Mouse (Mus musculus): Measurements from ENCODE around the gene Slc7a5.

DNA sequence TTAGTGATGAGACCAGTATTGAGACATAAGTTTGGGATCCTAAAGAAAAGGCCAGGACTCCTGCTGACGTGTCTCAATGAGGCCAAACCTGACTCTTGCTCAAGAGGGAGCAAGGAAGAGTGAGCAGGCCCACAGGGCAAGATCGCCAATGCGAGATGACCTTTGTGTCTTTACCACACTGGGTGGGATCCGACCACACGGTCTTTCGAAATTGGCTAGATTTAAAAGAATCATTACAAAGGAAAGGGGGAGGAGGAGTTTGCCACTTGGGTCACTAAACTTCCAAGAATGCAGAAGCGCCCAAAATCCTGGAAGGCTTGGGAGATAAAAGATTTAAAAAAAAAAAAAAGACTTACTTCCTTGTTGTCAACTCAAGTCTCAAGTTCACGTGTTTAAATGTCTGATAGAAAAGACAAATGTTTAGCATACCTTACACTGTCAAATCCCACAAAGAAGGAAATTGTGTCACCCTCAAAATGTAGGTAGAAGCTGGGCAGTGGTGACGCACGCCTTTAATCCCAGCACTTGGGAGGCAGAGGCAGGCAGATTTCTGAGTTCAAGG lies 60.2 kb downstream of the Slc7a5 start:
- no peak for TF ChIP-seq CTCF (IDR thresholded peaks at IDR 0.05; ENCODE audit: borderline replicate concordance, extremely low read depth, insufficient read depth, insufficient read length)
- TF ChIP-seq POLR2A (IDR thresholded peaks at IDR 0.05; ENCODE audit: borderline replicate concordance, extremely low read depth, insufficient read depth, insufficient read length, poor library complexity, severe bottlenecking) = no peak
